Mouse (Mus musculus): ENCODE results near the gene Ocm. TPM values are rescaled to one million over a fixed set of nuclear protein-coding genes. Genes with fewer than 3 reads are reported as not detected.

The Ocm gene
- polyA plus RNA-seq, 1 experiment from 2014 or later: not detected

DNA sequence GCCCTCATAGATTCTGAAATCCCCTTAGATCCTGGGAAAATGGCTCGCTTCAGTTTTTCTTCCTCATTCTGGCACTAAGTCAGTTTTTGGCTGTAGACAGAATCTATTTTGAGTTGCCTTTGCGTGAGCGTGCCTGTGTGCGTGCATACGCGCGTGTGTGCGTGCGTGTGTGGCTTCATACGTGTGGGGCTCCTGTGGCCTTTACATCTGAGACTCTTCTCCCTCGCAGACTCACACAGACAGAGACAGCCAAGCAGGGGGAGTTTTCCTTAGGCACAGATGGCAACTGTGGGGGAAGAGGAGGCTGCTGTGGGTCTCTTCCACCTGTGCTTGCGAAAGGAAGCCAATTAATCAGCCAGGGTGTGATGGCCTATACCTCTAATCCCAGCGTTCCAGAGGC, 20.9 kb upstream of the Ocm start:
- H3K27me3 ChIP-seq (replicated peaks; ENCODE audit: control insufficient read depth, insufficient read depth, low read length): no peaks in the 10 kb centered on the region
- WGBS: 52% methylated on average over 13 of the region's 13 CpGs
- no peak overlapping the region for H3K4me3 ChIP-seq (ENCODE audit: low read depth, low read length)
- no peaks in the 10 kb centered on the region for H3K9me3 ChIP-seq (replicated peaks; ENCODE audit: control insufficient read depth, low read length)
- H3K4me2 ChIP-seq (ENCODE audit: low read length): no peak overlapping the region
- ATAC-seq: peak; percentile 61; the same call in 1 of the 2 replicates
- H3K4me1 ChIP-seq (ENCODE audit: control insufficient read depth, insufficient read depth, low read length): no peaks in the 10 kb centered on the region
- peak overlapping the region; percentile 55; the same call in 1 of the 2 replicates for H3K27ac ChIP-seq (ENCODE audit: low read depth, low read length)
- no peaks in the 10 kb centered on the region for H3K36me3 ChIP-seq (ENCODE audit: control insufficient read depth, insufficient read depth, low read length)
- DNase-seq (ENCODE audit: low spot score): peak; percentile 52
- H3K9ac ChIP-seq (ENCODE audit: low read length): no peak overlapping the region

GRCm38 (mm10) chr5:144043166-144043565, 16.7 kb upstream of the Ocm start:
- Histone ChIP-seq H3K4me2 (ENCODE audit: low read length) (no peak overlapping the region), H3K36me3 (ENCODE audit: control insufficient read depth, insufficient read depth, low read length) (no peaks in the 10 kb centered on the region), H3K27me3 (replicated peaks; ENCODE audit: control insufficient read depth, insufficient read depth, low read length) (no peaks in the 10 kb centered on the region), H3K9ac (ENCODE audit: low read length) (no peak overlapping the region), H3K4me1 (ENCODE audit: control insufficient read depth, insufficient read depth, low read length) (no peaks in the 10 kb centered on the region), H3K27ac (ENCODE audit: low read depth, low read length) (no peak overlapping the region), H3K4me3 (ENCODE audit: low read depth, low read length) (no peak overlapping the region), H3K9me3 (replicated peaks; ENCODE audit: control insufficient read depth, low read length) (no peaks in the 10 kb centered on the region)
- DNase-seq (ENCODE audit: low spot score) (no peak), ATAC-seq (no peak)
- WGBS: 94% methylated on average over 11 of the region's 11 CpGs

DNA sequence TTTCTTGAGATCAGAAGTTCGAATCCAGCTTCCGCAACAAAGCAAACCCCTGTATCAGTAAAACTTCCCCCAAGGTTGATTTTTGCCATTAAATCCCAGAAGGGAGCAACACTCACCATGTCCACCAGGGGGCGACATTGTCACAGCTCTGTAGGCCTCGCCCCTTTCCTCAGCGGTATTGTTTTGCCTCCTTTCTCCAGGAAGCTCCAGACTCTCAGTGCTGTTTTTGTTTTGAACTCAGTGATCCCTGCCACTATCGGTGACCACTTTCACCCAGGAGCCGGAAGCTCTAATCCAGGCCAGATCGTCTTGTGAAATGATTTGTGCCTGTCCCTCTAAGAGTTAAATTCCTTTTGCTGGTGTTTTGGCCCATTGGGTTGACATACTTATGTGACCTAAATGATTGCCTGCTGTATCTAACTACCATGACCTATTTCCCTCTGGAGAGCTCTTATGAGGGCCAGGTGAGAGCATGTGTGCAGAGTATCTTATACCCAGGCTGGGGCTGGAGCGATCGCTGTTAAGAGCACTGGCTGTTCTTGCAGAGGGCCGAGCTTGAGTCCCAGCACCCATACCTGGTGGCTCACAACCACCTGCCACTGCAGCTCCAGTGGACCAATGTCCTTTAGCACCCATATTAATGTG, 14.4 kb upstream of the Ocm start:
- no peaks in the 10 kb centered on the region for H3K9me3 ChIP-seq (replicated peaks; ENCODE audit: control insufficient read depth, low read length)
- 43% methylated on average over 11 of the region's 11 CpGs for WGBS

GRCm38 (mm10) chr5:144039886-144040285, 13.4 kb upstream of the Ocm start:
- 90% methylated on average over 5 of the region's 5 CpGs for WGBS
- Histone ChIP-seq H3K9me3 (replicated peaks; ENCODE audit: control insufficient read depth, low read length) (no peaks in the 10 kb centered on the region), H3K9ac (ENCODE audit: low read length) (no peak overlapping the region), H3K4me1 (ENCODE audit: control insufficient read depth, insufficient read depth, low read length) (no peaks in the 10 kb centered on the region), H3K27ac (ENCODE audit: low read depth, low read length) (no peak overlapping the region), H3K4me3 (ENCODE audit: low read depth, low read length) (no peak overlapping the region), H3K27me3 (replicated peaks; ENCODE audit: control insufficient read depth, insufficient read depth, low read length) (no peaks in the 10 kb centered on the region), H3K4me2 (ENCODE audit: low read length) (no peak overlapping the region), H3K36me3 (ENCODE audit: control insufficient read depth, insufficient read depth, low read length) (no peaks in the 10 kb centered on the region)
- DNase-seq (ENCODE audit: low spot score) (no peak), ATAC-seq (no peak)

More for the DNA sequence above, 14.4 kb upstream of the Ocm start:
- Histone ChIP-seq H3K27ac (ENCODE audit: low read depth, low read length) (no peak overlapping the region), H3K9ac (ENCODE audit: low read length) (no peak overlapping the region), H3K4me2 (ENCODE audit: low read length) (no peak overlapping the region), H3K4me3 (ENCODE audit: low read depth, low read length) (no peak overlapping the region), H3K36me3 (ENCODE audit: control insufficient read depth, insufficient read depth, low read length) (no peaks in the 10 kb centered on the region), H3K27me3 (replicated peaks; ENCODE audit: control insufficient read depth, insufficient read depth, low read length) (no peaks in the 10 kb centered on the region), H3K4me1 (ENCODE audit: control insufficient read depth, insufficient read depth, low read length) (no peaks in the 10 kb centered on the region)
- DNase-seq (ENCODE audit: low spot score): peak; percentile 80
- peak; percentile 46; the same call in 1 of the 2 replicates for ATAC-seq

DNA sequence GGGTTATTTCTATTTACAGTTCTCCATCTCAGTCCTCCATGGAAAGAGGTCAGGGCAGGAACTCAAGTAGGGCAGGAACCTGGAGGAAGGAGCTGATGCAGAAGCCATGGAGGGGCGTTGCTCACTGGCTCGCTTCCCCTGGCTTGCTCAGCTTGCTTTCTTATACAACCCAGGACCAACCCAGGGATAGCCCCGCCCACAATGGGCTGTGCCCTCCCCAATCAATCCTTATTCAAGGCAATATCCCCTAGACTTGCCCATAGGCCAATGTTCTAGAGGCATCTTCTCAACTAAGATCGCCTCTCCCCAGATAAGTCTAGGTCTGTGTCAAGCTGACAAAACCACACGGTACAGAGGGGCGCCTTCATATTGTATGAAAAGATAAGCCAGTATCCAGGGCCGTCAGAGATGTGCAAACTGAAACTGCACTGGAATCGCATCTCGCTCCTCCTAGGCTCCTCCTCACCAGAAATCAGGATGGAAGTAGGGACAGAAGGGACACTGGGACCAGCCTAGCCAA, 12.7 kb upstream of the Ocm start:
- no peak for ATAC-seq

DNA sequence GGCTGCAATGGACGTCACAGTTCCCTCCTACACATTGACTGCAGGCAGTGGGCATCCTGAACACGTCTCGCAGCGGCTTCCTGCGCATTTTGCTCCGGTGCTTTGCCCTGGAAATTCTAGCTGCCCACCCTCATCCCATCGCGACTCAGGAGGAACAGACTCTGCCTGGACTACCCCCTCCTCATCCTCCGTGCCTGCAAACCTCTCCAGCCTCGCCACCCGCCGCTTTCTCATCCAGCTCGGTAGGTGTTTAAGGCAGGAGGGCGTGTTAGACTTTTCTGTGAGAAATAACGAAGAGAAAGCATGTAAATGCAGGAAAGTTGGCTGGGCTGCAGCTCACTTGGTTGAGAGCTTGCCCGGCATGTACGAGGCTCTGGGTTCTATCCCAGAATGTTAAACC, 10.5 kb upstream of the Ocm start:
- Histone ChIP-seq H3K9me3 (replicated peaks; ENCODE audit: control insufficient read depth, low read length) (0 out of 2 replicates have a peak, but pooled peaks cover 2% of the 10 kb centered on the region), H3K36me3 (ENCODE audit: control insufficient read depth, insufficient read depth, low read length) (no peaks in the 10 kb centered on the region), H3K9ac (ENCODE audit: low read length) (no peak overlapping the region), H3K4me1 (ENCODE audit: control insufficient read depth, insufficient read depth, low read length) (no peaks in the 10 kb centered on the region), H3K4me3 (ENCODE audit: low read depth, low read length) (no peak overlapping the region), H3K4me2 (ENCODE audit: low read length) (0 out of 2 replicates have a peak overlapping the region, but pooled peaks have one; percentile 16), H3K27ac (ENCODE audit: low read depth, low read length) (no peak overlapping the region), H3K27me3 (replicated peaks; ENCODE audit: control insufficient read depth, insufficient read depth, low read length) (no peaks in the 10 kb centered on the region)
- 60% methylated on average over 17 of the region's 17 CpGs for WGBS
- DNase-seq (ENCODE audit: low spot score): no peak
- ATAC-seq: no peak

More for the DNA sequence above, 12.7 kb upstream of the Ocm start:
- Histone ChIP-seq H3K36me3 (ENCODE audit: control insufficient read depth, insufficient read depth, low read length) (no peaks in the 10 kb centered on the region), H3K4me3 (ENCODE audit: low read depth, low read length) (no peak overlapping the region), H3K4me1 (ENCODE audit: control insufficient read depth, insufficient read depth, low read length) (no peaks in the 10 kb centered on the region), H3K27me3 (replicated peaks; ENCODE audit: control insufficient read depth, insufficient read depth, low read length) (no peaks in the 10 kb centered on the region), H3K4me2 (ENCODE audit: low read length) (no peak overlapping the region), H3K9me3 (replicated peaks; ENCODE audit: control insufficient read depth, low read length) (no peaks in the 10 kb centered on the region), H3K27ac (ENCODE audit: low read depth, low read length) (no peak overlapping the region), H3K9ac (ENCODE audit: low read length) (no peak overlapping the region)
- 73% methylated on average over 9 of the region's 9 CpGs for WGBS
- no peak for DNase-seq (ENCODE audit: low spot score)

DNA sequence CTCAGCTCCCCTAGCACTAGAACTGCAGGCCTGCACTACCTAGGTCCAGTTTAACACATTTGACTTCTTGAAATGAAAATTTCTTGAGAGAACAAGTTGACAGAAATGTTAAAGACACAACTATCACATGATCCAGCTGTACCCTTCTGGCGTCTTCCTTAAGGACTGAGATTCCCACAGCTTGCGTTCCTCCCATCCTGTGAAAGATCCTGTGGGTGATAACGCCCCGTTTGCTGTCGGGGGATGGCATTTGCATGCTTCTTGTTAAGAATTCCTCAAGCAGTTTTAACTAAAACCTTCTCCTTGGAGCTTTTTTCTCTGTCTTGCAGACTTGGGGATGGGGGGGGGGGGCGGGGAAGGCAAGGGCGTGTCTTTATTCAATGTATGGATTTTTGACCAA, 8.1 kb upstream of the Ocm start:
- no peak for DNase-seq (ENCODE audit: low spot score)
- Histone ChIP-seq H3K4me2 (ENCODE audit: low read length) (no peak overlapping the region), H3K9me3 (replicated peaks; ENCODE audit: control insufficient read depth, low read length) (0 out of 2 replicates have a peak, but pooled peaks cover 2% of the 10 kb centered on the region), H3K27me3 (replicated peaks; ENCODE audit: control insufficient read depth, insufficient read depth, low read length) (no peaks in the 10 kb centered on the region), H3K4me3 (ENCODE audit: low read depth, low read length) (no peak overlapping the region), H3K9ac (ENCODE audit: low read length) (no peak overlapping the region), H3K27ac (ENCODE audit: low read depth, low read length) (no peak overlapping the region), H3K4me1 (ENCODE audit: control insufficient read depth, insufficient read depth, low read length) (no peaks in the 10 kb centered on the region), H3K36me3 (ENCODE audit: control insufficient read depth, insufficient read depth, low read length) (no peaks in the 10 kb centered on the region)
- 88% methylated on average over 7 of the region's 7 CpGs for WGBS
- ATAC-seq: no peak

DNA sequence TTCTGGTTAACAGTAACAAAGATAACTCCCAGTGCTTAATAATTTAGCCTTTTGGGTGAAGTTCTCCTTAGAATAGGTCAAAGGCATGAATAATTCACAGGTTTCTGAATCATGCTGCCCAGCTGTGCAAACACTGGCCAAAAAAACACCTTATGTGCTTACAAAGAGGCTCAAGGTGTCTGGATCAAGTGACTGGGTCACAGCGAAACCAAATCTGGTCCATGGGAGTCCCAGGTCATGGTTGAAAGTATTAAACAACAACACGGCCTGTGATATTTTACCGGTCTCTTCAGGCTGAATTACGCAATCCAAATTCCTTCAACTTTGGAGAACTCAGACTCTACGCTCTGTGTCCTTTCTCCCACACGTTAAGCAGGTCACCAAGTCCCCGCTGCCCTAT, 6.0 kb upstream of the Ocm start:
- H3K27me3 ChIP-seq (replicated peaks; ENCODE audit: control insufficient read depth, insufficient read depth, low read length): no peaks in the 10 kb centered on the region
- H3K4me2 ChIP-seq (ENCODE audit: low read length): no peak overlapping the region
- H3K36me3 ChIP-seq (ENCODE audit: control insufficient read depth, insufficient read depth, low read length): no peaks in the 10 kb centered on the region
- no peaks in the 10 kb centered on the region for H3K4me1 ChIP-seq (ENCODE audit: control insufficient read depth, insufficient read depth, low read length)
- H3K9ac ChIP-seq (ENCODE audit: low read length): no peak overlapping the region
- 0 out of 2 replicates have a peak, but pooled peaks cover 2% of the 10 kb centered on the region for H3K9me3 ChIP-seq (replicated peaks; ENCODE audit: control insufficient read depth, low read length)
- no peak overlapping the region for H3K4me3 ChIP-seq (ENCODE audit: low read depth, low read length)
- no peak for DNase-seq (ENCODE audit: low spot score)
- no peak overlapping the region for H3K27ac ChIP-seq (ENCODE audit: low read depth, low read length)
- WGBS: 94% methylated on average over 7 of the region's 7 CpGs
- no peak for ATAC-seq

DNA sequence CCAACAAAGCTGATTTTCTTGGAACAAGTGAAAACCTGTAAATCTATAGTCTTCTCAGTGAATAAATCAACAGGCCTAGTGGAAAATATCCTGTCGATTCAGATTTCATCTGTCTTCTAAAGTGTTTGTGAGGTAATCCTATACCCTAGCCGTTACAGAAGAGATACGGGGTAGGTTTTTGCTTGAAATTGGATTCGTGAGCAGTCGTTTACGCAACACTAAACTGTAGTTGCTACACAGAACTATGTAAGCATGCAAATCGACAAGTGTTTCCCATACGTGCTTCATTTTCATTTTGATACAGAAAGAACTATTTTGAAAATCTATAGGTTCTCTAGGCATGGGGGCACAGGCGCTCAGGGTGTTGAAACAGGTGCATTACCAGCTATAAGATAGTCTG, 10.6 kb downstream of the Ocm start:
- no peaks in the 10 kb centered on the region for H3K9me3 ChIP-seq (replicated peaks; ENCODE audit: control insufficient read depth, low read length)
- H3K4me2 ChIP-seq (ENCODE audit: low read length): no peak overlapping the region
- H3K9ac ChIP-seq (ENCODE audit: low read length): no peak overlapping the region
- ATAC-seq (no peak), DNase-seq (ENCODE audit: low spot score) (no peak)
- 92% methylated on average over 9 of the region's 9 CpGs for WGBS
- H3K4me3 ChIP-seq (ENCODE audit: low read depth, low read length): no peak overlapping the region
- no peak overlapping the region for H3K27ac ChIP-seq (ENCODE audit: low read depth, low read length)
- 0 out of 2 replicates have a peak, but pooled peaks cover 4% of the 10 kb centered on the region for H3K4me1 ChIP-seq (ENCODE audit: control insufficient read depth, insufficient read depth, low read length)
- no peaks in the 10 kb centered on the region for H3K27me3 ChIP-seq (replicated peaks; ENCODE audit: control insufficient read depth, insufficient read depth, low read length)
- peaks cover 18% of the 10 kb centered on the region for H3K36me3 ChIP-seq (ENCODE audit: control insufficient read depth, insufficient read depth, low read length)
